Mouse (Mus musculus) cortical plate, adult 2 months (tissue): Measurements from ENCODE around the gene Cacna1h.
A peak's percentile ranks its signal among the peaks of the same experiment; 100 is the strongest.

Experiments
- CTCF ChIP-seq: fragments of 200-500 bp; IDR thresholded peaks from 2 replicates; pipeline ENCODE4 v1.5.1; 2011; ENCODE audit warnings: mild to moderate bottlenecking, control low read depth, low read length; ENCODE audit not compliant: insufficient read depth; ENCODE audit errors: extremely low read depth
- POLR2A ChIP-seq: fragments of 200-500 bp; IDR thresholded peaks from 2 replicates; pipeline ENCODE4 v1.6.1; 2011; ENCODE audit warnings: mild to moderate bottlenecking, low read length, control low read depth; ENCODE audit not compliant: insufficient read depth; ENCODE audit errors: extremely low read depth

GRCm38 (mm10) chr17:25374011-25374410 is 59.6 kb downstream of the Cacna1h start:
- TF ChIP-seq POLR2A (no peak), CTCF (0 out of 2 replicates have a peak, but pooled peaks have one; percentile 14)
